Mouse (Mus musculus): ENCODE data around the gene H13. TPM values are rescaled to one million over a fixed set of nuclear protein-coding genes. Genes with fewer than 3 reads are reported as not detected.

The H13 gene
- 169 TPM for polyA plus RNA-seq (2017; shearing (Covaris generic))

DNA sequence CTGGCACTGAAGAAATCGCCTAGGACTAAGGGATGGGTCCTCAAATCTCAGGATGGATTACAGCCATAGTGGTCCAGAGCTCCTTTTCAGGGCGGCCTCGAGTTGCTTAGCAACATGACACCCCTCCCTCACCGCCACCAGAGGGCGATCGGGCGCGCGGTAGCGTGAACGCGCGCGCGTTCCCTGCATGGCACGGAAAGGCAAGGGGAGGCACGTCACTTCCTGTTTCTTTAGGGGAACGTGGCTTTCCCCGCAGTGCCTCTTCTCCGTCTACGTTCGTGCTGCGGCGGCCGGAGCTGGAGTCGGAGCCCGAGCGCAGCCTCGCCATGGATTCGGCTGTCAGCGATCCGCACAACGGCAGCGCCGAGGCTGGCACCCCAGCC lies at the start of gene H13:
Gene H13, plus strand, starts transcription at position 206 of the 383 bp plus-strand sequence.

DNA sequence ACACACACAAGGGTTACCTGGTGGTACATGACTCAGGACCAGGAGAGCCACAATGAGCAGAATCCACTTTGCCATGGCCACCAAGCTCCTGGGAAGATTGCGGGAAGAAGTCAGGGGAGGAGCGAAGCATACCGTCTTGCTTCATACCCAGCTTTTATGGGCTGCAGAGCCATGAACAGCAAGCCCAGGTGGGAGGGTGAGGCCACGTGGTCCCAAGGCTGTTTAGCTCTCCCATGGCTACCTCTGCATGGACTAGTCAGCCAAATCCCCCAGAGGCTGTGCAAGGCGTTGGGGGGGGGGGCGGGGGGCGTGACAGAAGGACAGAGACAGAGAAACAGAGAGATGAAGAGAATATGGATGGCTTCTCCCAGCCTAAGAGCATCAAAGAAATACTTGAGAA lies 46.3 kb upstream of the H13 start, which contains the start of gene Defb25:
Gene Defb25, minus strand, starts transcription at position 101 of the 400 bp plus-strand sequence.

DNA sequence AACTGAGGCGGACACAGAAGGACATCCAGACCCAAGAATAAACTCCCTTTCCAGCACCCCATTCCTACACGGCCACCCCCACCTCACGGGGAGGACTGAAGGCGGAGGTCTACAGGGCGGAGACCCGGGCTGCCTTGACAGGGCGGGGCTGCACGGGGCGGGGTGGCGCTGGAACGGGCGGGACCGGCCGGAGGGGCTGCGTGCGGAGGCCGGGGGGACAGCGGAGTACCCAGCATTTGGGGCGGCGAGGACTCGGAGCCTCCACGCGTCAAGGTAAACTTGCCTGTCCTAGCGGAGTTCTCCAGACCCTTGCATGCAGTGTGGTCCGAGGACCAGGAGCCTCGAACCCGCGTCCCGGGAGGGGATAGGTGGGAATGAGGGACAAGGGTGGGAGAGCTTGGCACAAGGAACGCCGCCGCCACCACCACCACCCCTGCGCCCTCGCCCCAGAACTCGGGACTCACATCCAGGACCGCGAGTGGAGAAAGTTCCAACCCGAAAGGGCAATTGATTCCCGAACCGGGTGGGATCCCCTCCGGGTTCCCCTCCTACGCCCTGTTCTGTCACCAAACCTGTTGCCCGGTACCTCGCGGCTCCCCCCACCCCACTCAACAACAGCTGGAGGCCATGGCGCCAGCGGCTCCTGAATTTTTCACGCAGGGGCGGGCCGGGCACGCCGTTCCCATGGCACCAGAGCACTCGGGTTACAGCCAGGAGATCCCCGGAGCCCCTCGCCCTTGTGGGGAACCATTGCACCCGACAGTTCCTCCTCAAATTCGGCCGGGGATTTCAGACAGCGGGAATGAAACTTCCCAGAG lies 42.3 kb upstream of the H13 start, which contains the start of gene Rem1:
Gene Rem1, plus strand, starts transcription at position 178 of the 818 bp plus-strand sequence.

DNA sequence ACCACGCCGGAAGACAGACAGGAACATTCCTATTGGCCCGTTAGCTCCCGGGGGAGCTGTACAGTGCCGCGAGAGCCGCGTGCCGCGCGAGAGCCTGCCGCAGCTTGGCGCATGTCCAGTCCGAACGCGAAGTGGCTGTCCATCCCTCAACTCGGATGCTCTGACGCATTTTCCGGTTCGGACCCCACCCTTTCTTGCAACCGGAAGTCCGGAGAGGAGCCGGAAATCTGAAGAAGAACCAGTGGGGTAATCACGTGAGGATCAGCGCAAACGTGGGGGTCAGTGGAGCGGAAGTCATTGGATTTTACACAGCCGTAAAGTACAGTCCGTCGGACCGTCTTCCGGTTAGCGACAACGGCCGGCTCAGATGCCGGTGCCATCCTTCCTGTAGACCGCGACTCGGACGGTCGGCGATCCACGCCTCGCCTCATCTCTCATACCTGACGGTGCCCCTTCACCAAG lies 17.6 kb downstream of the H13 start, which contains the start of gene Mcts2:
Gene Mcts2, plus strand, starts transcription at position 230 of the 462 bp plus-strand sequence.

DNA sequence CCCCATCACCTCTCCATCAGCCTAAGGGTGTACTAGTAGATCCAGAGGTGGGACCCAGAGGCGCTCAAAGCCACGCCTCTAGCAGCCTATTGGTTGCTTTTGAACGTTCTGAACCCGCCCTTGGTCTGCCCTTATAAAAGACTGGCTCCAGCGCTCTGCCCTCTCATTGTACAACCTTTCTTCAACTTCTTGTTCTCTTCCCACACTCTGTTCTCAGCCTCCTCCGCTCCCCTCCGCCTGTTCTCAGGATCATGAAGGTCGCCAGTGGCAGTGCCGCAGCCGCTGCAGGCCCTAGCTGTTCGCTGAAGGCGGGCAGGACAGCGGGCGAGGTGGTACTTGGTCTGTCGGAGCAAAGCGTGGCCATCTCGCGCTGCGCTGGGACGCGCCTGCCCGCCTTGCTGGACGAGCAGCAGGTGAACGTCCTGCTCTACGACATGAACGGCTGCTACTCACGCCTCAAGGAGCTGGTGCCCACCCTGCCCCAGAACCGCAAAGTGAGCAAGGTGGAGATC lies 66.9 kb downstream of the H13 start, which contains the start of gene Id1:
Gene Id1, plus strand, starts transcription at position 162 of the 512 bp plus-strand sequence.

DNA sequence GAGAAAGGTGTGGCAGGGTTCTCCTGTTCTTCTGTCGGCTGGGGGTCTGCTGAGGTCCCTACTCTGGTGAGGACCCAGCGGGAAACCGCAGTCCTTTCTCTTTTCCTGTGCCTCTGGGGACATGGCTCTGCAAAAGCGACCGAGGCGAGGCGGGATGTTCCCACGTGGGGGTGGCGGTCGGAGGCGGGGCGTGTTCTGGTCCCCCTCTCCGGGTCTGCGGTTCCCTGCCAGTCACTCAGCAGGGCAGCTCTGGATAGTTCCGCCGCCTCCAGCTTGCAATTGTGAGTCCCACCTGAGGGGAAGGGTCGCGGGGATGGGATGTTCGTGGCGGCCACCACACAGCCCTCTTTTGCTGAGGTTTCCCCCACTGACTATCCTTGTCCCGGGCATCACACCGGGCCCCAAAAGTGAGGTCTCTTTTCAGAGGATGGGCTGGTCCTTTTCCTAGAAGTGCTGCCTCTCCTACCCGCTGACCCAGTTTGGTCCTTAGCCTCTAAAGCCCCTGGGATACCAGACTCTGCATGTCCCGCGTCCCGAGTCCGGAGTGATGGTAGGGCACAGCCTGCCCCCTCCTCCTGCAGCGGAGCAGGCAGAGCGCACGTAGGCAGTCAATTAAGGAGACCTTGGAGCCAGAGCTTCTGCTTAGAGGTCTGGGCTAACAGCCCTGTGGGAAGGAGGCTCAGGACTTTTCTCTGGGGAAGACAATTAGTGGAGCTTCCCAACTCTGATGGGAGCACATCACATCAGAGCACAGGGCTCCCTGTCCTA lies 84.9 kb downstream of the H13 start, which contains the start of gene Cox4i2:
Gene Cox4i2, plus strand, starts transcription at position 230 of the 768 bp plus-strand sequence.

Other genes with a start within 250 kb of the H13 start
- not detected for gene Defb23, start 204.8 kb upstream of the H13 start, polyA plus RNA-seq (2017; shearing (Covaris generic))
- not detected for gene Defb20, start 192.4 kb upstream of the H13 start, polyA plus RNA-seq (2017; shearing (Covaris generic))
- not detected for gene Defb22, start 179.3 kb upstream of the H13 start, polyA plus RNA-seq (2017; shearing (Covaris generic))
- not detected for gene Defb26, start 157.8 kb upstream of the H13 start, polyA plus RNA-seq (2017; shearing (Covaris generic))
- gene Defb28, start 151.2 kb upstream of the H13 start, polyA plus RNA-seq (2017; shearing (Covaris generic)) = not detected
- not detected for gene Defb29, start 129.4 kb upstream of the H13 start, polyA plus RNA-seq (2017; shearing (Covaris generic))
- not detected for gene Gm17416, start 100.1 kb upstream of the H13 start, polyA plus RNA-seq (2017; shearing (Covaris generic))
- gene Defb21, start 96.7 kb upstream of the H13 start, polyA plus RNA-seq (2017; shearing (Covaris generic)) = not detected
- not detected for gene Defb19, start 89.1 kb upstream of the H13 start, polyA plus RNA-seq (2017; shearing (Covaris generic))
- not detected for gene Defb45, start 70.1 kb upstream of the H13 start, polyA plus RNA-seq (2017; shearing (Covaris generic))
- gene Defb36, start 65.1 kb upstream of the H13 start, polyA plus RNA-seq (2017; shearing (Covaris generic)) = not detected
- not detected for gene Defb25, start 46.4 kb upstream of the H13 start, polyA plus RNA-seq (2017; shearing (Covaris generic))
- gene Rem1, start 42.5 kb upstream of the H13 start, polyA plus RNA-seq (2017; shearing (Covaris generic)) = not detected
- gene Mcts2, start 17.6 kb downstream of the H13 start, polyA plus RNA-seq (2017; shearing (Covaris generic)) = 4.3 TPM
- gene Id1, start 66.8 kb downstream of the H13 start, polyA plus RNA-seq (2017; shearing (Covaris generic)) = 1.1 TPM
- not detected for gene Cox4i2, start 84.7 kb downstream of the H13 start, polyA plus RNA-seq (2017; shearing (Covaris generic))
- 68.9 TPM for gene Bcl2l1, start 162.3 kb downstream of the H13 start, polyA plus RNA-seq (2017; shearing (Covaris generic))
- 0.49 TPM for gene Tpx2, start 178.5 kb downstream of the H13 start, polyA plus RNA-seq (2017; shearing (Covaris generic))
- gene Mylk2, start 241.9 kb downstream of the H13 start, polyA plus RNA-seq (2017; shearing (Covaris generic)) = not detected